Mouse (Mus musculus): Measurements from ENCODE around the gene Mcrip2.
"Not testable (repeated sequence)": the region's sequence is repeated elsewhere in the genome, so short reads cannot be mapped to it uniquely, and the experiment has no call there.

The Mcrip2 gene

DNA sequence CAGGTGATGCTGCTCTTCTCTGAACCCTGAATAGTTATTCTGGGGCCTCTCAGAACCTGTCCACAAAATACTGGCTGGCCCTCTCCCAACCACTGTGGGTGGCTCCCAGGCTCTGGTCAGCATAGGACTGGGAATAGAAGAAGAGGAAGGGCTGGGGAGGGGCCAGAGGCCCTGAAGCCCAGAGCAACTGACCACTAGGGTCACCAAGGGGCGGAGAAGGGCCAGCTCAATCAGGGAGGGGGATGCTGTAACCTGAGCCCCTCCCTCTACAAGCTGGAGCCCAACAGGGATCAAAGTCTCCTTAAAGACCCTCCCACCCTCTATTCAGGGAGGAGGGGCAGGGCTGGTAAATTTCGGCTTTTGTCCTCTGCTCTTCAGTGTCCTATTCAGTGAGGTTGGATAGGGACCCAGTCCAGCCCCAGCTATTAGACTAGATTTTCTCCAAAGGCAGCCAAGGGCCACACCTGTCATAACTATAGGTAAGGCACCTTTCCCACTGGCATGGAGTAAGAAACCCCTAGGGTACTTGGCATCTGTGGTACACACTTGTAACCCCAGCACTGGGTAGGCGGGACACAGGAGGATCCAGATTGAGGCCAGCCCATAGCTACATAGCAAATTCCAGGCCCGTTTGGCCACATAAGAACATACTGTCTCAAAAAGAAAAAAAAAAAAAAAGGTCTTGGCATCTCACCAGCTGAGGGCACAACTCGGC is 11.8 kb upstream of the Mcrip2 start, which contains the start of gene Wfikkn1:
Wfikkn1 (minus strand) TSS at position 663 of the 715 bp plus-strand sequence.
- DNase-seq: no peak

DNA sequence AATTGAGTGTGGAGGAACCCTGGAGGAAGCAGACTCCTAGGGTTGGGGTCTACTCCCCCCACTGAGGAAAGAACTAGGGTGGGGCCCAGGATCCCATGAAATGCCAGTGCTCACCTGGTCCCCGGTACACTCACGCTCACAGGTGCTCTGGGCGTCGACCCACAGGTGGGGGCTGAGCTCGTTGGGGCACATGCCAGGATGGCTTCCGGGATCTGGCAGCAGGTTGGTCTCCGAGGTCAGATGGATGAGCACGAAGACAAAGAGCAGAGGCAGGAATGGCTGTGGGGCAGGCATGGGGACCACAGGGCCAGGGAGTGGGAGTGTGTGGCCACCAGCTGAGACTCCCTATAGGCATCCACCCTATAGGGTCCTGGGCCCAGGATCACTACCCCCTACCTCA is 11.2 kb upstream of the Mcrip2 start:
- peak; percentile 37 to 56 for DNase-seq

DNA sequence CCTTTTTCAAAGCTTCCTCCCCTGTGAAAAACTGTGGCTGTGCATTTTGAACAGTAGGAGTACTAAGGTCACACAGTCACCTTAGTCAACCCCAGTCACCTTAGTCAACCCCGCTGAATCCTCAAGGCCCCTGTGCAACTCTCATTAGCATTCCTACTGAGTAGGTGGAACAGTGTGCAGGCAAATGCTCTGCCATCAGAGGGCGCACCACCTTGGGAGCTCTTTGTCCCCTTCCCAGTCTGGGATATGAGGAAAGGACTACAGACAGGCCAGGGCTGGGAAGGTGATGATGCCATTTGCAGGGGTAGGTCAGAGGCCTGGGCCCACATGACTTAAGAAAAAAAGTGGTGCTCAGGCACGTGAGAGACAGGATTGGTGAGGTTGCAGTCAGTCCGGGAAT is 10.7 kb upstream of the Mcrip2 start:
- DNase-seq: peak; percentile 56 to 69

DNA sequence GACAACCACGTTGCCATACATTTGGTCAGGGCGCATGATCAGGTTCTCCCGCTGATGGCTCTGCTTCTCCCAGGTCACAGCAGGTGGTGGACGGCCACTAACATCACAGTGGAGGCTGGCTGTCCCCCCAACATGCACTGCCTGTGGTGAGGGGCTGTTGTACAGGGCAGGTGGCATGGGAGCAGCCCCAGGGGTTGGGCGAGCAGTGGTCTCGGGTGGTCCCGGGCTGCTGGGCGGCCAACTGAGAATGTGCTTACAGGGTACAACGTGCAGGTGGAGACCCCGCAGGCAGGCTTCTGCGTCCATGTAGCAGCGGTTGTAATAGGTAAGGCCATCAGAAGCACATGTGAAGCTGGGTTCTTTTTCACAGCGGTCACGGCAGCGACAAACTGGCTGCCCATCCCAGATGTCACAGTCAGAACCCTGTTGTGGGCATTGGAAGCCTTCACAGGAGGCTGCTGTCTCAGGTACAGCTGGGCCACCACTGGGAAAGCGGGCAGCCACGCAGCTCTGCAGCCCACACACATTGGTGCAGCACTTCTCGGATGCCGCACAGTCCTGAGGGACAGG is 10.1 kb upstream of the Mcrip2 start:
- peak in 1 of 2 experiments; percentile 53 for DNase-seq

DNA sequence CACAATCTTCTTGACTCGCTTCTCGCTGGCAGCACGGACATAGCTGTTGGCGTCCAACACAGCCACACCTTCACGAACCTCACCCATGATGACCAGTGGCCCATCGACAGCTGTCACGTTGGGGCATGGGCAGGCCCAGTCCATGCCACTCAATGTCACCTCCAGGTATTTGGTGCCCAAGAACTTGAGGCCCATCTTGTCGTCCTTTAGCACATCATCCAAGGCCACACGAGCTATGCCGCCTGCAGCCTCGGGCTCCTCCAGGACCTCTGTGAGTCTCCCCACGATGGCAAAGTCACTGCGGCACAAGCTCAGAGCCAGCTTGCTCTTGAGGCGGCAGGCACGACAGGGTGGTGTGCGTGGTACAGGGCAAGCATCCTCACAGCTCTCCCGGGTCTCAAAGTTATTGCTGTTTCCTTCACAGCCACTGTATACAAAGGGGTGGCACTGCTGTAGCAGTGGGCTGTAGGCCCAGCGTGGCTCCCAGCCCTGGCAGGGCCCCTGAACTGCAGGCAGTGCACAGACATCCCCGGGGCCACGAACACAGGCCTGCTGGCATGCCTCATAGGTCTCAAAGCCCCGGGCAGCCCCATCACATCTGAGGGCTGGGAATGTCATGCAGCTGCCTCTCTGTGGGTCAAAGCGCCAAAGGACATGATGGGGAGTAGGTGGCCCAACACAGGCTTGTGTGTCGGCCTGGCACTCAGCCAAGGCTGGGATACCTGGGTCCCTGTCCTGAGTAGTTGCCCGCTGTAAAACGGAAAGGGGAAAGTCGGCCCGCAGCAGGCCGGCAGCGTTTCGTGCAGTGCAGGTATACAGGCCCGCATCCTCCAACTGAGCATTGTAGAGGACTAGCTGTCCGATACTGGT is 9.4 kb upstream of the Mcrip2 start:
- peak; percentile 42 to 62 for DNase-seq

DNA sequence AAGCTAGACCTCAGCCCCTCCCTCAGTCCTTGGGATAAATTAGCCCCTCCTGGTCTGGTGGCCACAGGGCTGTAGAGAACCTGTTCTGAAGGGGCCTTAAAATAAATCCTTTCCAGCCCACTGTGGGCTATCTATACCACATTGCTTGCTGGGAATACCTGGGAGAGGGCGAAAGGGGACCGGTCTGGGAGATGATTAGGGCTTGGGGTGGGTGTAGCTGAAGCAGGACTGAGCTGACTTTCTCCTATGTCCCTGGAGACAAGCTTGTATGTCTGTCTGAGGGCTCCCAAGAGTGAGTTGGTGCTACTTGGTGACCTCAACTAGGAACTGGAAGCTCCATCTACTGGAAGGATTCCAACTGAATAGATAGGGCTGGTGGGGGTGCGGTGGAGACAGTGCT is 8.5 kb upstream of the Mcrip2 start:
- peak in 1 of 2 experiments; percentile 17 for DNase-seq

DNA sequence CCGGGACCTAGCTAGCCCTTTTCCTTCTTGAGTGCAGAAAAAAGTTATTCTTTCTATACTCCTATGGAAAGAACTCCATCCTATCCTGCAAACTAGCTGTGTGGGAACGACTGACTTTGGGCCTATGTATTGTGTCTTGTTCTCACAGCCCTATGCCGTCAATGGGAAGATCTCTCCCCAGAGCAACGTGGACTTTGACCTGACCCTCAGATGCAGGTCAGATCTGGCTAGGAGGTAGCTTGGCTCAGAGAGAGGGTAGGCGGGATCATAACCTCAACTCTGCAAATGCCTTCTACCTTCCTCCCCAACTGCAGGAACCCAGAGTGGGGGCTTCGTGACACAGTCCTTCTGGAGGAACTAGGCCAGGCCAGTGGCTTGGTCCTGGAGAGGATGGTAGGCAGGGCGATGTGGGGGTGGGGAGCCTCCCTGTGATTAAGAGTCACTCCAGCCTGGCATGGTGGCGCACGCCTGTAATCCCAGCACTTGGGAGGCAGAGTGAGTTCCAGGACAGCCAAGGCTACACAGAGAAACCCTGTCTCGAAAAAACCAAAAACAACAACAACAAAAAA is 7.9 kb upstream of the Mcrip2 start:
- peak in 1 of 2 experiments; percentile 55 for DNase-seq

DNA sequence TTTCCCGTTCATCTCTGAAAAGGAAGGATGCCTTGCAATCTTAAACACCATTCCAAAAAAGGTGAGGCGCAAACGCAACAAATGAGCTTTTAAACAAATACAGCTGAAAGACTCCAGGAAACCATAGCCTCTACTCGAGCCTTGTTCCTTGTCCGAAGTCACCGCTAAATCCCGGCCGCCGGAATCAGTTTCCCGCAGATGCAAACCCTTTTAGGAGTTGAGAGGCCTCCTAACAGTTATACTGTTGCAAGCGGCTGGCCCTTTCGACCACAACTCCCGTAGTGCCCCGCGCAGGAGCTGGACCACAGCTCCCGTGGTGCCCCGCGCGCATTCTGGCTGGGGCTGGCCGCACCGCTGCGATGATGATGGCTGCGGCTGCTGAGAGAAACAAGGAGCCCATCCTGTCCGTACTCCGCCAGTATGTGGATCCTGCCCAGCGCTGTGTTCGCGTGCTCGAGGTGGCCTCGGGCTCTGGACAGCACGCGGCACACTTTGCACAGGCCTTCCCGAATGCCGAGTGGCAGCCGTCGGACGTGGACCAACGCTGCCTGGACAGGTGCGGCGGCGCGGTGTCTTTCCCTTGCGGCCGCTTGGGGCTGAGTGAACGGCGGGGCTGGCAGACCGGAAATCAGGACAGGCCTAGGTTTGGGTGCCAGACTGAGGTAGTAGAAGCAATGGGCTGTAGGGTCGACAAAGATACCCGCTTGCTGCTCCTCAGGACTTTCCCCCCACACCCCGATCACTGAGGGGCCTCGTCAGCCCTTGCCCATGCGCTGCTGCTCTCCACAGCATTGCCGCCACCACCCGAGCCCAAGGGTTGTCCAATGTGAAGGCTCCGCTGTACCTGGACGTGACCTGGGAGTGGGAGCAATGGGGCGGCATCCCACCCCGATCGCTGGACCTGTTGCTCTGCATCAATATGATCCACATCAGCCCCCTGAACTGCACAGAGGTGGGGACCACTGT is 6.9 kb upstream of the Mcrip2 start:
- peak; percentile 94 to 95 for DNase-seq

DNA sequence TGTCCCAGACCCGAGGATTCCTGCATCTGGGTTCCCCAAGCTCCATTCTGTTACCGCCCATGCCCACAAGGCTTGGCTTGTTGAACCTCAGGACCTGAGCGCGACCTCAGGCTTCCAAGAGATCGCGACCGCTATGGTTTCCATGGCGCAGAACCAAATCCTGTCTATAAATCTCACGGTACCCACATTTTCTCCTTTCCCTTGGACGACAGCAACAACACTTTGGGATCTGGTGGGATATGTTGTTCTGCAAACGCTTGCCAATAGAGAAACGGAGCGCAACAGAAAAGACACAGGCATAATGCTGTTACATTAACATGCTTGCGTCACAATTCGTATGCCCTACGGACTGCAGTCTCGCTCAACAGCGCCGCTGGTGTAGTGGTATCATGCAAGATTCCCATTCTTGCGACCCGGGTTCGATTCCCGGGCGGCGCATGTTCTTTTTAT is 6.2 kb upstream of the Mcrip2 start, which contains the start of gene Mettl26:
Mettl26 (plus strand) TSS at position 354 of the 450 bp plus-strand sequence.
- DNase-seq: peak; percentile 96

DNA sequence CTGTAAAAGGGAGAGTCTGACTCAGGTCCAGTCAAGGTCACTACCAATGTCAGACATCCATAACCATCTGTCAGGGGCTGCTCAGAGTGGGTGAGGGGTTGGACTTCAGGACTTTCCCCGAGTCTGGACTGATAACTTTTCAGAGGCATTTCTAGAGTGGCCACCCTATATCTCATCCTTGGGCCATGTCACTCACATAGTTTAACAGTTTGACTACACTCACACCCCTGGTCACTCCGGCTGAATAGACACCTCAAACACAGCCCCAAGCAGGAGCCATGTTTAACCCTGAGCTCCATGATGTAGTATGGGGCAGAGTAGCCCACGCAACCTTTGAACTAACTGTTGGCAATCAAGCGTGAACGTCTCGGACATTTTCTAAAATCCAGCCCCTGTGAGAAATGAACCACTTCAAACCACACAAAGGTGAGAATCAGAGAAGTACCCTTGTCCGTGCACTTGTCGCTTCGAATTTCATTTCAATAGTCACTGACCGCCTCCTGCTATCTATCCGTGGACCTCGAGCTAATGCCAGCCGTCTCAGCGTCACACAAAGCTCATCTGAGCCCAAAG is 5.7 kb upstream of the Mcrip2 start:
- no peak for DNase-seq

DNA sequence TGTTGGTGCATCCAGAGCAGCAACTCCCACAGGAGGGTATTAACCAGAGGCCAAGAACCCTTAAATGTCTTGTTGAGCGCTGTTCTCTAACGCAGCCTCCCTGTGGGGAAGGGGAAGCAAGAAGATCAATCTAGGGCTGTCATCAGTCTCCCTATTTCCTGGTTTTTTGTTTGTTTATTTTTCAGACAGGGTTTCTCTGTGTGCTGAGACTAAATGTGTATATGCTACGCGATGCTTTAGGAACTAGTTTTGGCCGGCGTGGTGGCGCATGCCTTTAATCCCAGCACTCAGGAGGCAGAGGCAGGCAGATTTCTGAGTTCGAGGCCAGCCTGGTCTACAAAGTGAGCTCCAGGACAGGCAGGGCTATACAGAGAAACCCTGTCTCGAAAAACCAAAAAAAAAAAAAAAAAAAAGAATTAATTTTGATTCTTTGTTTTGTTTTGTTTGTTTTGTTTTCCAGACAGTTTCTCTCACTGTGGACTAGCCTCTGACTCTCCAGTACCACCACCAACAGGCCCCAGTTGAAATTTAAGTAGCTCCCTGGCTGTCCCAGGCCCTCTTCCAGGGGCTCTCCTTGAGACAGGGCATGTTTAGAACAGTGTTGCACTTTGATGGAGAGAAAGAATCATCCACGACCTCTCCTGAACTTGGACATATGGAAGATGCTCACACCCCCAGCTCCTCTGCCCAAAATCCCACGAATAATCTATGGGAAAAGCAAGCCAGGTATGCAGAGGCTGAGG is 5.0 kb upstream of the Mcrip2 start:
- DNase-seq: peak in 1 of 2 experiments; percentile 3

DNA sequence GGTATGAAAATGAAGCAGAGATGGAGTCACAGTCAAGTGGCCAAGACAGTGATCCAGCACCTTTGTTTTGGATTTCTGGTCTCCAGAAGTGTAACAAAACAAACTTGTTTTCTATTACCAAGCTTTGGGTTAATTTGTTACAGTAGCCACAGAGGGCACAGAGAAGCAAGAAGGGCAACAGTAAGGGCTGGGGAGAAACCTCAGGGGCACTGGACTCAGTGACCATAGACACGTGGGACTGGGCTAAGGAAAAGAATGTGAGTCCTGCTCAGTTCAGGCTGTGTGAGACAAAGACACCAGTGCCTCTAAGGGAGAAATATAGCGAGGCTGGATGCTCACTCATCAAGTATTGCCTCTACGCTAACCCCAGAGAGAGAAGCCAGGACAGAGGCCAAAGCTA is 4.1 kb upstream of the Mcrip2 start:
- peak in 1 of 2 experiments; percentile 3 for DNase-seq

DNA sequence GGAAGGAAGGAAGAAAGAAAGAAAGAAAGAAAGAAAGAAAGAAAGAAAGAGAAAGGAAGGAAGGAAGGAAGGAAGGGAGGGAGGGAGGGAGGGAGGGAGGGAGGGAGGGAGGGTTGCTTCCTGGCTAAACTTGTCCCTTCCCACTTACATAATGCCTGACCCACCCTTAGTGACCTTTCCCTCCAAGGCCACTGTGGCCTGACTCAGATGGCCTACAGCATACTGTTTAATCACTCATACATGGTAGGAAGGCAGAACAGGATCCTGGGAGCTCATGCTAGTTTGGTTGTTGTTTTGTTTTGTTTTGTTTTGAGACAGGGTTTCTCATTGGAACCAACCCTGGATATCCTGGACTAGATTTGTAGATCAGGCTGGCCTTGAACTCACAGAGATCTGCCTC is 3.0 kb upstream of the Mcrip2 start:
- DNase-seq: not testable (repeated sequence)

DNA sequence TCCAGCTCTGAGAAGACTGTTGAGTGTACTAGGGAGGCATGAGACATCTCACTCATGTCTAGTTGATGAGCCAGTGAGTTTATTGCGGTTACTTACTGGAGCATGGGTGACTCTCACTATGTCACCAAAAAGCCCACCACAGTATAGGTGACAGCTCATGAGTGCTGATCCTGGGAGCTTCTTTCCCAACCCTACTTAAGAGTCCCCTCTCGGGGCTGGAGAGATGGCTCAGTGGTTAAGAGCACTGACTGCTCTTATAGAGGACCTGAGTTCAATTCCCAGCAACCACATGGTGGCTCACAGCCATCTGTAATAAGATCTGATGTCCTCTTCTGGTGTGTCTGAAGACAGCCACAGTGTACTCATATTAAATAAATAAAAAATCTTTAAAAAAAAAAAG is 1.4 kb upstream of the Mcrip2 start:
- peak in 1 of 2 experiments; percentile 3 for DNase-seq

DNA sequence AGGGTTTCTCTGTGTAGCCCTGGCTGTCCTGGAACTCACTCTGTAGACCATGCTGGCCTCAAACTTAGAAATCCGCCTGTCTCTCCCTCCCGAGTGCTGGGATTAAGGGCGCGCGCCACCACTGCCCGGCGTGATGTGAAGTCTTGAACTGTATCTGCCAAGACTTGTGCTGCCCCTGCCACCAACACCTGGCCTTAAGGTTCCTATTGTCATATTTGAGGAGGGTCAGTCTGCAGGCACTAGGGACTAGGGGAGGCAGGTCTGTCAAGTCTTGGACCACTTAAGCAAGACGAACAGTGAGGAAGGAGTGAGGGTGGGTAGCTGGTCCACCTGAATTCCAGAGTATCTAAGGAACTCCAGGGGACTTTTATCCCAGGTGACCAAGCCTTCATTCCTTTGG is 934 bp upstream of the Mcrip2 start:
- DNase-seq: peak in 1 of 2 experiments; percentile 12

DNA sequence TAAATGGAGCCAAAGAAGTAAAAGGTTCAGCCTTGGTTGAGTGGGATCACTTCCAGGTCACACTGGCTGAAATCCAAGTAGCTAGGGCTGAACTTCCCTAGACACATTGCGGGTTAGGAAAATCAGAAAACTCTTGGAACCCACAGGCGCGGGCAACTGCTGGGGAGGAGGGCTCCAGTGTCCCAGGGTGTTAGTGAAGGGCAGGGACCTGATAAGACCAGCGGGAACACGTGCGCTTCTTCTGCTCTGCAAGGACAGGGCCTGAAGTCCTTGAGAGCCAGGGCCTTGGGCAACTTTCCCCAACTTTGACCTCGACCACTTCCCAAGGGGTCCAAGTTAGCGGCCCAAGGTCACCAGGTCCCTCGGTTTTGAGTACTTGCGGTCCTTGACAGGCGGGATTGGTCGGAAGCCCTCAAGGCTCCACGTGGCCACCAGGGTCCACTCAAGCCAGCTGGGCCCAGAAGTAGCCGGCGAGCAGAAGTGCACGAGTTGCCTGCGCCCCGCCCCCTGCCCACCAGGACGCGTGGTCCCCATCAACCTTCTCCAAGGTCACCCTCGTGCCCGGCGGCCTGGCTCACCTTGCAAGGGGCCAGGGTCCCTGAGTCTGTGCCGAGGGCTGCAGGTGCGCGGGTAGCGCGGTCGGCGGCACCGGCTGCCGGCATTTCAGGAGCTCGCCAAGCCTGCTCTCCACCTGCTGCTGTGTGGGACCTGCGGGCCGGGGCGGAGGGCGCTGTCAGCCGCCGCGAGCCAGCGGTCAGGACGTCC is 546 bp downstream of the Mcrip2 start:
- peak in 1 of 2 experiments; percentile 66 for DNase-seq

DNA sequence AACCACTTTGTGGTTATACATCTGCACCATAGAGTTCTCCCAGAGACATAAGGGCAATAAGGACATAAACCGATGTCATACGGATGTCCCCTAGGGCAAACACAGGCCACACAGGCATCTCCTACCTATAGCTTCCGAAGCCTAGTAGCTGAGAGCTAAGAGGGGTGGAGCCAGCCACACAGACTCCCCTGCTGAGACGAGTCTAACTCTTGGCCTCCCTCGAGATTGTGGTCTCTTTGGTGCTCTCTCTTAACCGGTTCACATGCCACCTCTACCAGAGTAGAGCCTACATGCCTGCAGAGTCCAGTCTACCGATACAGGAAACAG is 1.1 kb downstream of the Mcrip2 start:
- DNase-seq: no peak

DNA sequence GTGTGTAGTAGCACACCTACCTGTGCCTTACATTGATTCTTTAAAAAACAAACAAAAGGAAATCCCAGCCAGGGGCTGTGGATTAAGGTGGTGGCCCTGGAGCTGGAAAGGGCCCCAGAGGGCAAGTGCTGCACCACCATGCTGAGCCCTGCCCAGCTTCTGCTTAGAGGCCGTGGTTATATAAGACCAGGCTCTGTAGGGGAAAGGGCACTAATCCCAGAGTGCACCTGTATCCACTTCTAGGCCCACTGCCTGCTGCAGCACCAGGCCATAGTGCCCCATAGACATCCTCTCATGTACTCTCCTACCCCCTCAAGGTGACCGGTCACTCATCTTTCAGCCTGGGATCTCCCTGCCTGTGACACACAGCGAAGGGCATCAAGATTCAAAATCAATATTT is 2.4 kb downstream of the Mcrip2 start:
- peak in 1 of 2 experiments; percentile 9 for DNase-seq

DNA sequence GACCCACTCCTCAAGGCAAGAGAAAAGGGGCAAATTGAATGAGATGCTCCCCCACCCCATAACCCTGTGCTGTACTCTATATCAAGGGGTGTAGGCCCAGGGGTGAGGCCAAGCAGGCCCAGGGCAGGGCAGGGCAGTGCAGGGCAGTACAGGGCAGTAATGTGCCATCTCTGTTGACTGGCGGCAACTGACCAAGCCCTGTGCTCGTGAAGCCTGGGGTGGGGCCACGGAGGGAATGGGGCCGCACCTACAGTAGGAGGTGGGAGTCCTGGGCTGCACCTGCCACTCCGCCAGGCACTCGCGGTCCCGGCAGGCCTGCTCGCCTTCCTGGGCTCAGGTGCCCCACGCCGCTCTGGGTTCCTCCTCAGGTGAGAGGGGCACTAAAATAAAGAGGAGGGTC is 3.3 kb downstream of the Mcrip2 start:
- DNase-seq: peak in 1 of 2 experiments; percentile 20

DNA sequence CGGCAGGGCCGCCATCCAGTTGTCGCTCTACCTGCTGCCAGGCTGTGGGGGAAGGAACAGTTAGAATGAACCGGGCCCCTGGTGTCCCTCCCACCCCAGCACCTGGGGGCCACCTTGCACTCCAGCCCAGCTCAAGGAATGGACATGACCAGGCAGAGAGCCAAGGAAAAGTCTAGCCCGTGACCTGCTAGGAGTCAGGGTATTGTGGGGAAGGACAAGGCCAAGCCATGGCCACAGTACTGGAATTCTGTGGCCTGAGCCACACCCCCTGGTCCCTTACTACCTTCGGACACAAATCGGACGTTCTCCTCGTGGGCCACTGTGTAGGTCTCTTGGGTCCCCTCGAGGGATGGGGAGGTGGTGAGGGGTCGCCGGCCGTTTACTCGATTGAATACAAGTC is 4.3 kb downstream of the Mcrip2 start:
- DNase-seq: no peak
